Mouse (Mus musculus) ovary, postnatal 14 days (tissue): ENCODE measurements around the gene Capn5.

Source experiments
- DNase-seq: peaks from one replicate; pipeline ENCODE4 v3.0.0; 2022; ENCODE audit warnings: low spot score

Gene Capn5

GRCm38 (mm10) chr7:98176322-98177070 lies 1.6 kb downstream of the Capn5 start:
- DNase-seq, result no peak

- DNase-seq, result no peak
Observed at GRCm38 (mm10) chr7:98174883-98175755, 3.0 kb downstream of the Capn5 start.

- no peak for DNase-seq
Observed at GRCm38 (mm10) chr7:98173408-98173807, 4.7 kb downstream of the Capn5 start.

GRCm38 (mm10) chr7:98172661-98173060 lies 5.4 kb downstream of the Capn5 start:
- no peak for DNase-seq

- no peak for DNase-seq
Observed at GRCm38 (mm10) chr7:98171141-98172073, 6.7 kb downstream of the Capn5 start.

GRCm38 (mm10) chr7:98164999-98165528 lies 13.0 kb downstream of the Capn5 start:
- no peak for DNase-seq

GRCm38 (mm10) chr7:98164382-98164998 lies 13.6 kb downstream of the Capn5 start:
- no peak for DNase-seq

- no peak for DNase-seq
Observed at GRCm38 (mm10) chr7:98163700-98164099, 14.4 kb downstream of the Capn5 start.

GRCm38 (mm10) chr7:98162239-98162638 lies 15.8 kb downstream of the Capn5 start:
- no peak for DNase-seq

- DNase-seq, result no peak
Observed at GRCm38 (mm10) chr7:98160041-98160740, 17.9 kb downstream of the Capn5 start.

GRCm38 (mm10) chr7:98158481-98158880 lies 19.6 kb downstream of the Capn5 start:
- DNase-seq, result peak; percentile 49

GRCm38 (mm10) chr7:98157636-98158332 lies 20.3 kb downstream of the Capn5 start:
- no peak for DNase-seq

- no peak for DNase-seq
Observed at GRCm38 (mm10) chr7:98156280-98156665, 21.8 kb downstream of the Capn5 start.

GRCm38 (mm10) chr7:98155546-98156279 lies 22.4 kb downstream of the Capn5 start:
- DNase-seq, result peak; percentile 53

GRCm38 (mm10) chr7:98153892-98154291 lies 24.2 kb downstream of the Capn5 start:
- DNase-seq, result no peak

- DNase-seq, result no peak
Observed at GRCm38 (mm10) chr7:98153345-98153744, 24.7 kb downstream of the Capn5 start.

GRCm38 (mm10) chr7:98152400-98152799 lies 25.7 kb downstream of the Capn5 start:
- DNase-seq, result no peak

- DNase-seq, result no peak
Observed at GRCm38 (mm10) chr7:98150525-98150924, 27.5 kb downstream of the Capn5 start.

GRCm38 (mm10) chr7:98149802-98150201 lies 28.3 kb downstream of the Capn5 start:
- DNase-seq, result no peak
